Mouse (Mus musculus): Measurements from ENCODE around the gene Nras. TPM values are rescaled to one million over a fixed set of nuclear protein-coding genes. Genes with fewer than 3 reads are reported as not detected.

Nras gene
- polyA plus RNA-seq (2015; fragmentation: Nextera tagmentation; extraction: Ambion mirVana), result 41.6 and 44.2 TPM in 2 replicates

DNA sequence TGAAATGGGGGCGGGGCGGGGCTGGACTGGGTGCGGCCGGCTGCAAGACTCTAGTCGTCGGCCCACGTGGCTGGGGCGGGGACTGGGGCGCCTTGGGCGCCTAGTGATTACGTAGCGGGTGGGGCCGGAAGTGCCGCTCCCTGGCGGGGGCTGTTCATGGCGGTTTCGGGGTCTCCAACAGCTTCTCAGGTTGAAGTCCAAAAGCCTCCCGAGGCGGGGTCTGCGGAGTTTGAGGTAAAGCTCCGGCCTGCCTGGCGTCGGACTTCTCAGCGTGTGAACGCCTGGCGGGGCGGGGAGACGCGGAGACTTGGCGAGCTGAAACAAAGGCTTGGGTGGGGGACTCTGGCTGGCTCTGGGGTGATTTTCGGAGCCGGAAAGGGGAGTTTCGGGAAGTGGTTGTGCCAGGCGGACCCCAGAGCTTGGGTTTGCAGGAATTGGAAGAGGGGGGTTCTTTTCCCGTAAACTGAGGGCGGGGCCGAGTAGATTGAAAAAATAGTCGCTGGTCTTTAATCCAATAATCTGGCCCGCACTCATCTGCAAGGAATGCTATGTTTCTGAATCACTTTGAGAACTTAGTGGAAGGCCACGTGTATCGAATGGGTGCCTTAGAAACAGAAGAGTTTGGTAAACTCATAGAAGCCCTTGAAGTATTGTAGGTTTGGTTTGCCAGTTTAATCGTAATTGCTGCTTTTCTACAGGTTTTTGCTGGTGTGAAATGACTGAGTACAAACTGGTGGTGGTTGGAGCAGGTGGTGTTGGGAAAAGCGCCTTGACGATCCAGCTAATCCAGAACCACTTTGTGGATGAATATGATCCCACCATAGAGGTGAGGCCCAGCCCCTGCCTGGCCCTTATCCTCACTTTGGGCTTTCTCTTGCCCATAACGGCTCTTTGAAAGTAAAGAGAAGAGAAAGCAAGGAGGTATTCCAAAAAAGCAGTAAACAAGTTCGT, at the start of gene Nras:
Gene Nras, plus strand, starts transcription at position 79 of the 951 bp plus-strand sequence.

DNA sequence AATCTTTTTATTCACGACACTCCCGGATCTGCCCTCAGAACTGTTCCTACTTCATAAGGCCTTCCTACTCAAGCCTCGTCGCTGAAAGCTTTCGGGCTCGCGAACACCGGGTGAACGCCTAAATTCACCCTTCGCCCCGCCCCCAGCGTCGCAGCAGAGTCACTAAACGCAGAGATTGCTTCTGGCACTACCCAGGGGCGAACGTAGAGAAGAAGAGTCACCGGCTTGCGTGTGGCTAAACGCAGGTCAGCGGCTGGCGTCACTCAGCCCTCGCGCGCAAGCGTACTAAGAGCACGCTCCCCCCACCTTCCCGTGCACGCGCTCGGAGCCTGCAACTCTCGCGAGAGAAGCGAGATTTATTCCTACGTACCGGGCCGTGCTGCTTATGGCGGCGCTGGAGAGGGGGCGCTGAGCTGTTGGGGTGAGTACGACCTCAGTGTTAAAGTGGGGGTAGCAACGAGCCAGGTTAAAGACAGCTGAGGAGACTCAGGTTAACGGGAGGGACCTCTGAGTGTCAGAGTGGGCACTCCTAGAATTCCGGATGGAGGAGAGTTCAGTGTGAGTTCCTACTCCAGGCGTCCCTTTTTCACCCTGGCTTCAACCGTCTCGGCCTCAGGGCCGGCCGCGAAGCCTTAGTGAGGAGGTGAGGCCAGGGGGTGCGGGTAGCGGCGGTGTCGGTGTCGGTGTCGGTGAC, 37.7 kb upstream of the Nras start, which contains the start of gene Csde1:
Gene Csde1, plus strand, starts transcription at position 178 of the 694 bp plus-strand sequence.

DNA sequence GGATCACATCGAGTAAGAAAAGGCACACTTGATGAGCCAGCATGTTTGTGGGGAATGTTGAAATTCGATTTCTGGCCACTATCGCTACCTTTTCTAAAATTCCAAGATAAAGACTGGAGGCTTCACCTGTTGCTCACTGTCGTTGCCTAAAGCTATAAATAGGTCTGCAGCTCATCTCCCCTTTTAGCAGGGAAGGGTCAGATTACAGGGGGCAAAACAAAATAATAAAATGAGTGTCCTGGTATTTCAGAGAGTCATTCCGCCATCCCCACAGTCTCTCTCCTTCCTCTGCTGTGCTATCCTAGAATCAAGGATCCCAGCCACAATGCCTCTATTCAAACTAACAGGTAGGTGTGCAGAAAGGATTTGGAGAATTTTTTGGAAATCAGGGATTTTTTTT, 15.7 kb downstream of the Nras start, which contains the start of gene Ampd1:
Gene Ampd1, plus strand, starts transcription at position 244 of the 400 bp plus-strand sequence.

DNA sequence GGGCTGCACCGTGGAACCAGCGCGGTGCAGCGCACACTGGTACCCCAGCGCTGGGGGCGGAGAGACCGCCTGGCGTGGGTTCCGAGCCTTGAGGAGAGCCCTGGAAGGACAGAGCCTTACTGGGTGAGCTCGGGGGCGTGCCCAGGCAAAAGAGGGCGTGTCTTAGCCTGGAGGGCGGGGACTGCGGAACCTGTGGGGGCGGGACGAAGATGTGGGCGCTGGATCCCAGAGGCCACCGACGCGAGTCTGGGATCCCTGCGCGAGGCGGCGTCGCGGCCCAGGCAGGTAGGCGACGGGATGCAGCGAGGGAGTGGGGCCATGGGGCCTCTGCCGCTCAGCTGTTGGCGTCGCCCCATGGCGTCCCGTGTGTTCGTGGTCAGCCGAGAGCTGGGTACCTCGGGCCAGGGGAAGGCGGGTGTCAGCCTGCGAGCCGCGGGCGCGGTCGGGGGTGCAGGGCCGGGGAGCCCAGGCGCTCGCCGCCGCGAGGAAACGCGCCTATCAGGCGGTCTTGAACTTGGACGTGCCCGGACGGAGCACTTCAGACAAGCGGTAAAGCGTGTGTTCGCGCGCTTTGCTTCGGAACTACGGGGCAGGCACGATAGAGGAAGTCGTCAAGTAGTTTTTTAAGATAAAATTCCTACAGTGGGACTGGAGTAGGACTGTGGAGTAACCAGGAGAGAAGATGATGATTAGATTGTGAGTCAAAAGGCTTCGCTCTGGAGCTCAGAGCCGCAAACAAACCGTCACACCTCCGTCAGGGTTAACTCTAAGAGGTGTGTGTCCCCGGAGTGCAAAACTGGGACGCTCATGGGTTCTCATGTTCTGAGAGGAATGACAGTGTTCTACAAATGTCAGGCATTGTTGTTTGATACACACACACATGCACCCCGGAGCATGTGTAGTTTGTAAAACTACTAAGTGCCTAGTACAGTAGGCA, 44.6 kb downstream of the Nras start, which contains the start of gene Dennd2c:
Gene Dennd2c, plus strand, starts transcription at position 151 of the 937 bp plus-strand sequence.

Other genes starting within 250 kb of the Nras start
- gene Sycp1, start 122.2 kb upstream of the Nras start, polyA plus RNA-seq (2015; fragmentation: Nextera tagmentation; extraction: Ambion mirVana), result 0.47 TPM in 1 of 2 replicates, not detected in the other
- 0.08 and 0.11 TPM in 2 replicates for gene Nr1h5, start 94.2 kb upstream of the Nras start, polyA plus RNA-seq (2015; fragmentation: Nextera tagmentation; extraction: Ambion mirVana)
- 62.6 and 63.9 TPM in 2 replicates for gene Sike1, start 62.6 kb upstream of the Nras start, polyA plus RNA-seq (2015; fragmentation: Nextera tagmentation; extraction: Ambion mirVana)
- 171 and 230 TPM in 2 replicates for gene Csde1, start 37.9 kb upstream of the Nras start, polyA plus RNA-seq (2015; fragmentation: Nextera tagmentation; extraction: Ambion mirVana)
- 0.35 TPM in 1 of 2 replicates, not detected in the other for gene Ampd1, start 15.7 kb downstream of the Nras start, polyA plus RNA-seq (2015; fragmentation: Nextera tagmentation; extraction: Ambion mirVana)
- 1.8 and 1.9 TPM in 2 replicates for gene Dennd2c, start 44.3 kb downstream of the Nras start, polyA plus RNA-seq (2015; fragmentation: Nextera tagmentation; extraction: Ambion mirVana)
- 110 and 130 TPM in 2 replicates for gene Bcas2, start 113.4 kb downstream of the Nras start, polyA plus RNA-seq (2015; fragmentation: Nextera tagmentation; extraction: Ambion mirVana)
- 9.2 and 17.0 TPM in 2 replicates for gene Trim33, start 221.0 kb downstream of the Nras start, polyA plus RNA-seq (2015; fragmentation: Nextera tagmentation; extraction: Ambion mirVana)